Mouse (Mus musculus) forebrain, embryonic 14.5 days (tissue): ENCODE measurements at regions not wholly inside any gene's neighbourhood (a gene's known extent, or its start where the extent isn't known, plus 50 kb on each side); places are given as distances from the start of the nearest gene placed in this dataset.

ENCODE experiments used
- ATAC-seq: fragments of 200-750 bp; cut with Nextera tagmentation; 2 replicates; pipeline ENCODE4 v1.8.0; 2017; ENCODE audit warnings: mild to moderate bottlenecking, moderate library complexity
- DNase-seq: peaks from one replicate; pipeline ENCODE4 v3.0.0-alpha.2; 2015; ENCODE audit warnings: low spot score
- H3K27ac ChIP-seq: fragments of 300-500 bp; sonication (generic); 2 replicates; pipeline ENCODE4 v1.5.1; 2014; ENCODE audit warnings: low read depth, mild to moderate bottlenecking, control low read depth, low read length, moderate library complexity
- H3K27me3 ChIP-seq: fragments of 300-500 bp; sonication (generic); replicated peaks from 2 replicates; pipeline ENCODE4 v1.6.1; 2014; ENCODE audit warnings: low read length, control low read depth, mixed read lengths; ENCODE audit not compliant: control insufficient read depth, insufficient read depth
- H3K36me3 ChIP-seq: fragments of 300-500 bp; sonication (generic); 2 replicates; pipeline ENCODE4 v1.6.1; 2014; ENCODE audit warnings: low read length, control low read depth; ENCODE audit not compliant: control insufficient read depth, insufficient read depth
- H3K4me1 ChIP-seq: fragments of 300-500 bp; sonication (generic); 2 replicates; pipeline ENCODE4 v1.6.1; 2014; ENCODE audit warnings: antibody characterized with exemption, low read length, control low read depth; ENCODE audit not compliant: control insufficient read depth, insufficient read depth
- H3K4me2 ChIP-seq: fragments of 300-500 bp; sonication (generic); 2 replicates; pipeline ENCODE4 v1.6.1; 2014; ENCODE audit warnings: mild to moderate bottlenecking, control low read depth, low read length
- H3K4me3 ChIP-seq: fragments of 300-500 bp; sonication (generic); 2 replicates; pipeline ENCODE4 v1.5.1; 2014; ENCODE audit warnings: low read depth, low read length, control low read depth
- H3K9ac ChIP-seq: fragments of 300-500 bp; sonication (generic); 2 replicates; pipeline ENCODE4 v1.6.1; 2014; ENCODE audit warnings: mild to moderate bottlenecking, low read length, control low read depth, moderate library complexity
- H3K9me3 ChIP-seq: fragments of 300-500 bp; sonication (generic); replicated peaks from 2 replicates; pipeline ENCODE4 v1.6.1; 2016; ENCODE audit warnings: low read length, control low read depth, mixed read lengths; ENCODE audit not compliant: control insufficient read depth
- WGBS: fragments of 180-500 bp; shearing (Covaris S2); extraction: QIAGEN DNeasy Blood & Tissue Kit; methylation state at CpG from one replicate; pipeline ENCODE4 v1.1.7; 2014; 5-methylcytosine and 5-hydroxymethylcytosine counted together

DNA sequence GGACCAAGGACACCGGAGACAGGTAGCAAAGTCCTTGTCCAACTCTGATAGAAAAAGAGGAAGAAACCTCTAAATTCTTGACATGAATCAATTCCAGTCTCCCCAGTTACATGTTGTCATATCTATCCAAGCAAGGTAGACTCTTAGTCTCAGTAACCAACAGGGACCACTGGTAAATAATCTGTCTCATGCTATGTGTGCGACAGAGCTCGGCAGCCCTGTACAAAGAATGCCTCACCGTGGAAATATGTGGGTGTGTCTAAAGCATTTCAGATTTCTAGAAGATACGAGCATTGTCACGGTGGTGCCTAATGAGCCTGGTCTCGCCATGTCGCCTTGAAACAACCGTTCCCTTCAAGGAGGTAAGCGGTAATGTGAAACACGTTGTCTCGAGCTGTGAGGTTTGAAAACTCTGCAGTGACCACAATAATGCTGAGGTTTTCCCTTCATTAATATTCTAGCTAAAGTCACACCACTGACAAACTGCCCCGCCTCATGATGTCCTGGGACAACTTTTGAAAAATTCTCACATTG lies 2197.6 kb upstream of the Gm7489 start:
- Histone ChIP-seq H3K27ac (no peak overlapping the region), H3K36me3 (no peaks in the 10 kb centered on the region), H3K9ac (no peak overlapping the region), H3K9me3 (no peaks in the 10 kb centered on the region), H3K27me3 (no peaks in the 10 kb centered on the region), H3K4me3 (no peak overlapping the region), H3K4me2 (no peak overlapping the region), H3K4me1 (no peaks in the 10 kb centered on the region)
- DNase-seq (no peak), ATAC-seq (no peak)
- WGBS = 86% methylated on average over 13 of the region's 13 CpGs

DNA sequence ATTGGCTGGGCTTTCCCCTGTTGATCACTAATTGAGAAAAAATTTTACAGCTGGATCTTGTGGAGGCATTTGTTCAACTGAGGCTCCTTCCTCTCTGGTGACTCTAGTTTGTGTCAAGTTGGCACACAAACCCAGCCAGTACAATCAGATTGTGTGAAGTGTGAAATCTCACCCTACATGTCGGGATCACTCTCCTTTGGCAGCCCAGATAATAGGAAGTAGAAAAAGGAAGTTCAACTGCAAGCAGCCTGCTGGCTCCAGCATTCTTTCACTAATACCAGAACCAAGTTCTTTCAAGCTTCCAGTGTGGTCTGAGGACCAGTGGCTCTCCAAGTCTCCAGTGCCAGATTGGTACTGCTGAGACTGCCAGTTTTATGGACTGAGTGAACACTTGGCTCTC lies 2195.2 kb upstream of the Gm7489 start:
- DNase-seq = no peak
- 77% methylated on average over 1 of the region's 1 CpGs for WGBS
- Histone ChIP-seq H3K27ac (no peak overlapping the region), H3K9me3 (no peaks in the 10 kb centered on the region), H3K4me2 (no peak overlapping the region), H3K36me3 (no peaks in the 10 kb centered on the region), H3K4me3 (no peak overlapping the region), H3K4me1 (no peaks in the 10 kb centered on the region), H3K27me3 (no peaks in the 10 kb centered on the region), H3K9ac (no peak overlapping the region)
- ATAC-seq = no peak

DNA sequence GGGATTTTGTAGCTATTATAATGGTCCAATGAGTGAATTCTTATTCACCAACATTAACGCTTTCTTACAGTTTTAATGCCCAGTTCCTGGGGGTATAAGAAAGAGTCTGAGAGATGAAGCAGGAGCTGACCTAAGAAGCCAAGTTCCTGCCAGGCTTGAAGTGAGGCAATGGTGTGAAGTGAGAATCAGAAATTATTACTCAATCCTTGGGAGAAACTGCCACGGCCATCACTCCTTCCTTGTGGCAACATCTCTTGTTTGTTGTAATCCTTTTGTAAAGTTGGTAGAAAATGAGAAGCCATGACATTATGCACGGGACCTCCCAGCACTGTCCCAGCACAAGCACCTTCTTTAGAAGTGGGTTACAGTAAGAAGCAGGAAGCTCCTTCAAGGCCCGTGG lies 2192.0 kb upstream of the Gm7489 start:
- H3K4me3 ChIP-seq = no peak overlapping the region
- 86% methylated on average over 4 of the region's 4 CpGs for whole genome bisulfite sequencing

DNA sequence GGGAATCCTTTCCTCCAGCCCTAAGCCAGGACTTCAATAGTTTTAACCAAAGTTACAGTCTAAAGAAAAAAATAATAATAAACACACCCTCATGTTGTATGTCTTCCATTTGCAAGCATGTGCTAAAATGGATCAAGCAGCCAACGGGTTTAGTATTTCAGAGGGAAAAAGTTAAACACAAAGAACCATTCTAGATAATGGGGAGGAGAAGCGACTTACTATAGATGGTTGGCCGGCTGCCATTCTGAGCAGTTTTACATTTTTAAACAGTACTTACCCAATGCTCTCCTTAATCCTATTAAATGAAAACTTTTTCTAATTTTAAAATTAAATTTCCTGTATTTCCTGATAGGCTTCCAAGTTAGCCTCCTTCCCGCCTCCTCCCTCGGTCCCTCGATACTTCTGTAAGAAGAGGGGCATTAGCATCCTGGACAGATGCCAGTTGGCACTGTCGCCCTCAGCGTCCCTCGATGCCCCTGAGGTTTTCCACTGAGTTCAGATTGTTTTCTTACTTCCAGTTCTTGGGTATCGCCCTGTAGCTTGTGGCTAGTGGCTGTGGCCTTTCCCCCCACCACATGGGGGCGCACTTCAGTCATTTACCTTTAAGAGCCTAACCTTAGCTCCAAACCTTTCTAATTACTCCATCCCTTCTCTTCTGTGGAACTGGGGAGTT lies 2188.2 kb upstream of the Gm7489 start:
- no peak overlapping the region for H3K4me3 ChIP-seq
- WGBS = 38% methylated on average over 11 of the region's 11 CpGs
- peak; percentile 72 for DNase-seq
- peak; percentile 74 for ATAC-seq
- H3K36me3 ChIP-seq = no peaks in the 10 kb centered on the region
- no peak overlapping the region for H3K27ac ChIP-seq
- peaks cover 4% of the 10 kb centered on the region; the same call in 1 of the 2 replicates for H3K4me1 ChIP-seq
- H3K9ac ChIP-seq = no peak overlapping the region
- H3K9me3 ChIP-seq = no peaks in the 10 kb centered on the region
- H3K4me2 ChIP-seq = no peak overlapping the region
- no peaks in the 10 kb centered on the region for H3K27me3 ChIP-seq

More for the DNA sequence above, 2192.0 kb upstream of the Gm7489 start:
- DNase-seq = no peak
- Histone ChIP-seq H3K4me2 (no peak overlapping the region), H3K27me3 (no peaks in the 10 kb centered on the region), H3K9me3 (no peaks in the 10 kb centered on the region), H3K27ac (no peak overlapping the region), H3K4me1 (peaks cover 4% of the 10 kb centered on the region; the same call in 1 of the 2 replicates), H3K9ac (no peak overlapping the region), H3K36me3 (no peaks in the 10 kb centered on the region)
- ATAC-seq = no peak

DNA sequence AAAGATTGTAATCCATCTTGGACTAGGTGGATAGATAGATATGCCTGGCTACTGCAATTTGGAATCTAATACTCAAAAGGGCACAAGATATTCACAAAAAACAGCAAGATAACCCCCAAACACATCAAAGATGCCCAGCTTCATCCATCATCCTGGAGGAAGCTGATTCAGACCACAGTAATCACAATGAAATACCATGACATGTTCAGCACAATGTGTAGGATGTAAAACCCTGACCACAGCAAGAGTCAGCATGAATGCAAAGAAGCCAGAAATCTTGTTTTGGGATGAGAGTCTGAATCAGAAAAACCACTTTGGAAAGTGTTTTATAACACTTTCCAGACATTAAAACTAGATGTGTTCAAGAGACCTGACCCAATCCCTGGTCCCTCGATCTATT lies 2180.5 kb upstream of the Gm7489 start:
- Histone ChIP-seq H3K36me3 (no peaks in the 10 kb centered on the region), H3K9me3 (no peaks in the 10 kb centered on the region), H3K27ac (no peak overlapping the region), H3K27me3 (no peaks in the 10 kb centered on the region), H3K4me1 (no peaks in the 10 kb centered on the region), H3K9ac (no peak overlapping the region), H3K4me2 (no peak overlapping the region), H3K4me3 (no peak overlapping the region)
- 98% methylated on average over 1 of the region's 1 CpGs for WGBS
- no peak for ATAC-seq
- DNase-seq = no peak

DNA sequence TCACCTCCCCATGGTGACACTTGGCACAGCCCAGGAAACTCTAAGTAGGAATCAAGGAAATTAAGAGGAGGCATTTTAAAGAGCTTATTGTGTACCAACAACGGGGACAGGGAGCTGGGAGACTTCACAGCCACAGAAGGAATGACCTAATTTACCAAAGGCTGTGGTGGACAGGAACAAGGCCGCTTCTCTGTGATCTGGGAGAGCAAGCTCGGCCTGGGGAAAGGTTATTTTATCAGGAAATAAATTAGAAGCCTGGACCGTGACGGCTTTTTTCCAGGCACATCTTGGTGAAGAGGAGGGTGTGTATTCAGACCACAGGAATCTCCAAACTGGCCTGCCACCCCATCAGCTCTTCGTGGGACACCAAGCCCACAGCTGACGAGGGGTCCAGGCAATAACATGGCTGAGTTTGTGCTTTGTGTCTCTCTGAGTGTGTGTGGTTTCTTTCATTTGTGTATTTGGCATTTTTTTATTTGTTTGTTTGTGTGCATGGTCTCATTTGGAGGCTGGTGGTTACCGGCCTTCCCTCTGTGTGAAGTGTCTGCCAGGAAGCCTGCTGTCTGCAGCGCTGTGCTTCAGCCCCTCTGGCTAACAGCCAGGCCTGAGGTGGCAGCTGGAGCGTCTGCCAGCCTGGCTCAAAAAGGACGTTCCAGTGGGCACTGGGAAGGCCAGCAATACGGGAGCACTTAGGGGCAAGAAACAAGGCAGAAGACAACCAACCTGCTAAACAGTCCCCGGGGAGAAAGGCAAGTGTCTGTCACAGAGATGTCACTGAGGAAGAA lies 2174.6 kb upstream of the Gm7489 start:
- Histone ChIP-seq H3K4me1 (peaks cover 11% of the 10 kb centered on the region; the same call in 1 of the 2 replicates), H3K9me3 (no peaks in the 10 kb centered on the region), H3K27me3 (no peaks in the 10 kb centered on the region), H3K4me2 (no peak overlapping the region; the same call in 1 of the 2 replicates), H3K4me3 (no peak overlapping the region), H3K9ac (no peak overlapping the region), H3K27ac (no peak overlapping the region), H3K36me3 (no peaks in the 10 kb centered on the region)
- whole genome bisulfite sequencing = 20% methylated on average over 13 of the region's 13 CpGs
- peak; percentile 84 for DNase-seq
- ATAC-seq = peak; percentile 94

DNA sequence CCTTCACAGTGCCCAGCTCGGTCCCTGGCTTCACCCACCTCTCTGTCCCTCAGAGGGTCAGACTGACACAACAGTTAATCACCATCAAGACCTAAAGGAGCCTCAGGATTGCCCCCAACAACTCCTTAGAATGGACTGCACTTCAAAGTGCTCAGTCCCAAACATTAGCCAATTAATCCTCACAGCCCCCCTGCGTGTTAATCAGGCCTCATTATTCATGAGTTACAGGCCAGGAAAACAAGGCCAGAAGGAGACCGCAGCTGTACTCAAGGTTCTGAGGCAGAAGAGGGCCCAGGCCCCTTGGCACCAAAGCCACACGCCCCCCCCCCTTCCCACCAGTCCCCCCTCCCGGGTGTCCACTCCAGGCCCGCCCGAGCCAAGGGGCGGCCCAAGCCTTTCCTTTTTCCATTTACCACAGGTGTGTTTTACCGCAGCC lies 2163.8 kb upstream of the Gm7489 start:
- Histone ChIP-seq H3K36me3 (no peaks in the 10 kb centered on the region), H3K4me3 (no peak overlapping the region), H3K27me3 (no peaks in the 10 kb centered on the region), H3K9ac (no peak overlapping the region), H3K4me1 (peaks cover 3% of the 10 kb centered on the region; the same call in 1 of the 2 replicates), H3K4me2 (no peak overlapping the region), H3K9me3 (no peaks in the 10 kb centered on the region), H3K27ac (no peak overlapping the region)
- peak; percentile 67 for DNase-seq
- ATAC-seq = peak; percentile 89
- WGBS = 3% methylated on average over 9 of the region's 9 CpGs

DNA sequence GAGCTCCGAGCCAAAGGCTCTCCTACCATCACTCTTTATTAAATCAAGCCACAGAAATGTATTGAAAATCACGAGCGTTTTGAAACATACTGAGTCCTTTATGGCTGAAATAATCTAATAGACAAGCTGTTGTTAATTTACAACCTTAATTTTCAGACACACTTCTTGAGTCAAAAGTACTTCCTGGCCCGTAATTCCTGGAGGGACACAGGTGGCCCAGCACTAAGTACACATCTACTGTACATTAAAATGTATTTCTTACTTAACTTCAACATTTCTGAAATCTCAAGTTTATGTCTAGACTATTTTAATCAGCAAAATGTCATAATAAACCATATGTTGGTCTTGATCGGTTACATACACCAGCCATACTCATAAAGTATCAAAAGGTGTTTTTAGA lies 2163.3 kb upstream of the Gm7489 start:
- no peak overlapping the region for H3K4me3 ChIP-seq
- no peak overlapping the region for H3K4me2 ChIP-seq
- no peaks in the 10 kb centered on the region for H3K36me3 ChIP-seq
- H3K9ac ChIP-seq = no peak overlapping the region
- no peaks in the 10 kb centered on the region for H3K9me3 ChIP-seq
- no peaks in the 10 kb centered on the region for H3K27me3 ChIP-seq
- DNase-seq (no peak), ATAC-seq (no peak)
- peaks cover 3% of the 10 kb centered on the region; the same call in 1 of the 2 replicates for H3K4me1 ChIP-seq
- 55% methylated on average over 5 of the region's 5 CpGs for WGBS
- no peak overlapping the region for H3K27ac ChIP-seq

DNA sequence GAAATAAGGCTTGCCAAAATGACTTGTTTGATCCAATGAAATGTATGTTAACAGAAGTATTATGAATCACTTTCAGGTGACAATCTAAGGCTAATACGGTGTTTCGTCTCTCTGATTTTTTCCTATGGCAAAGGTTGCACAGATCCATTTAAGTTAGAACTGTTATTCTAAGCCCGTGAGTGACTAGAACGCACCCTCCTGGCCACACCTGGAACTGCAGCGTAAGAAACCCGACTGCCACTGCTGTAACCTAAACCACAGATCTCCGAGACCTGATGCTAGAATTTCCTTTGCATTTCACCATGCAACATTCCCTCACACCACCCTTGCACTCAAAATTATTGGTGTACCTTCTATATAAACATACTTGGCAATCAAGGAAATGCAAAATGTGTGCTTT lies 2160.6 kb upstream of the Gm7489 start:
- no peak overlapping the region for H3K27ac ChIP-seq
- H3K9me3 ChIP-seq = no peaks in the 10 kb centered on the region
- H3K27me3 ChIP-seq = no peaks in the 10 kb centered on the region
- WGBS = 78% methylated on average over 7 of the region's 7 CpGs
- peaks cover 3% of the 10 kb centered on the region; the same call in 1 of the 2 replicates for H3K4me1 ChIP-seq
- H3K36me3 ChIP-seq = no peaks in the 10 kb centered on the region
- no peak overlapping the region for H3K4me2 ChIP-seq
- H3K4me3 ChIP-seq = no peak overlapping the region
- no peak overlapping the region for H3K9ac ChIP-seq
- DNase-seq (no peak), ATAC-seq (no peak)
